Mouse (Mus musculus): ENCODE data around the gene Nt5dc1. TPM values are rescaled to one million over a fixed set of nuclear protein-coding genes. Genes with fewer than 3 reads are reported as not detected.
"Not testable (repeated sequence)": the region's sequence is repeated elsewhere in the genome, so short reads cannot be mapped to it uniquely, and the experiment has no call there.

Gene Nt5dc1
- polyA plus RNA-seq, 1 experiment from 2014 or later, result 10.1 TPM

GRCm38 (mm10) chr10:34271681-34272080 lies 146.7 kb downstream of the Nt5dc1 start:
- 68% methylated on average over 7 of the region's 7 CpGs for WGBS (ENCODE audit: insufficient replicate concordance)
- Histone ChIP-seq H3K9me3 (replicated peaks) (no peaks in the 10 kb centered on the region), H3K9ac (no peak overlapping the region), H3K4me3 (no peak overlapping the region), H3K36me3 (no peaks in the 10 kb centered on the region), H3K27ac (no peak overlapping the region), H3K4me1 (no peaks in the 10 kb centered on the region), H3K27me3 (replicated peaks) (no peaks in the 10 kb centered on the region), H3K4me2 (no peak overlapping the region)
- no peak for ATAC-seq

GRCm38 (mm10) chr10:34267312-34268070 lies 150.9 kb downstream of the Nt5dc1 start:
- WGBS (ENCODE audit: insufficient replicate concordance), result 61% methylated on average over 5 of the region's 5 CpGs
- Histone ChIP-seq H3K9ac (no peak overlapping the region), H3K4me1 (no peaks in the 10 kb centered on the region), H3K36me3 (no peaks in the 10 kb centered on the region), H3K27me3 (replicated peaks) (no peaks in the 10 kb centered on the region), H3K9me3 (replicated peaks) (no peaks in the 10 kb centered on the region), H3K27ac (no peak overlapping the region), H3K4me3 (no peak overlapping the region), H3K4me2 (no peak overlapping the region)
- no peak for ATAC-seq

GRCm38 (mm10) chr10:34265106-34265505 lies 153.2 kb downstream of the Nt5dc1 start:
- Histone ChIP-seq H3K4me1 (no peaks in the 10 kb centered on the region), H3K27me3 (replicated peaks) (no peaks in the 10 kb centered on the region), H3K9me3 (replicated peaks) (no peaks in the 10 kb centered on the region), H3K9ac (no peak overlapping the region), H3K4me2 (no peak overlapping the region), H3K27ac (no peak overlapping the region), H3K36me3 (no peaks in the 10 kb centered on the region), H3K4me3 (no peak overlapping the region)
- no peak for ATAC-seq
- 72% methylated on average over 4 of the region's 4 CpGs for WGBS (ENCODE audit: insufficient replicate concordance)

GRCm38 (mm10) chr10:34252833-34253232 lies 165.5 kb downstream of the Nt5dc1 start:
- 81% methylated on average over 9 of the region's 9 CpGs for WGBS (ENCODE audit: insufficient replicate concordance)
- H3K27ac ChIP-seq; ATAC-seq; H3K4me1 ChIP-seq; H3K9ac ChIP-seq; H3K4me2 ChIP-seq; H3K4me3 ChIP-seq; H3K27me3 ChIP-seq (replicated peaks); H3K36me3 ChIP-seq; H3K9me3 ChIP-seq (replicated peaks): not testable (repeated sequence)

GRCm38 (mm10) chr10:34249594-34249993 lies 168.8 kb downstream of the Nt5dc1 start:
- Histone ChIP-seq H3K4me2 (no peak overlapping the region), H3K9ac (no peak overlapping the region), H3K4me3 (no peak overlapping the region), H3K36me3 (no peaks in the 10 kb centered on the region), H3K4me1 (peaks cover 7% of the 10 kb centered on the region), H3K27ac (no peak overlapping the region), H3K27me3 (replicated peaks) (no peaks in the 10 kb centered on the region), H3K9me3 (replicated peaks) (no peaks in the 10 kb centered on the region)
- WGBS (ENCODE audit: insufficient replicate concordance), result 11% methylated on average over 2 of the region's 2 CpGs
- no peak for ATAC-seq

- no peak overlapping the region for H3K9ac ChIP-seq
- H3K27ac ChIP-seq, result no peak overlapping the region
- ATAC-seq, result no peak
- no peak overlapping the region for H3K4me3 ChIP-seq
- no peak overlapping the region for H3K4me2 ChIP-seq
- H3K36me3 ChIP-seq, result no peaks in the 10 kb centered on the region
- H3K27me3 ChIP-seq (replicated peaks), result no peaks in the 10 kb centered on the region
- no peaks in the 10 kb centered on the region for H3K9me3 ChIP-seq (replicated peaks)
- 56% methylated on average over 3 of the region's 3 CpGs for WGBS (ENCODE audit: insufficient replicate concordance)
- H3K4me1 ChIP-seq, result peaks cover 11% of the 10 kb centered on the region
Observed at GRCm38 (mm10) chr10:34247757-34248156, 170.6 kb downstream of the Nt5dc1 start.

GRCm38 (mm10) chr10:34246106-34246505 lies 172.2 kb downstream of the Nt5dc1 start:
- no peak for ATAC-seq
- H3K4me1 ChIP-seq, result peaks cover 11% of the 10 kb centered on the region
- H3K4me2 ChIP-seq, result no peak overlapping the region
- no peaks in the 10 kb centered on the region for H3K27me3 ChIP-seq (replicated peaks)
- no peaks in the 10 kb centered on the region for H3K36me3 ChIP-seq
- no peak overlapping the region for H3K9ac ChIP-seq
- 63% methylated on average over 2 of the region's 2 CpGs for WGBS (ENCODE audit: insufficient replicate concordance)
- no peak overlapping the region for H3K27ac ChIP-seq
- H3K9me3 ChIP-seq (replicated peaks), result no peaks in the 10 kb centered on the region
- H3K4me3 ChIP-seq, result no peak overlapping the region

GRCm38 (mm10) chr10:34244745-34245144 lies 173.6 kb downstream of the Nt5dc1 start:
- no peak overlapping the region for H3K27ac ChIP-seq
- H3K4me3 ChIP-seq, result no peak overlapping the region
- no peaks in the 10 kb centered on the region for H3K9me3 ChIP-seq (replicated peaks)
- H3K4me2 ChIP-seq, result no peak overlapping the region
- H3K27me3 ChIP-seq (replicated peaks), result no peaks in the 10 kb centered on the region
- H3K9ac ChIP-seq, result no peak overlapping the region
- WGBS (ENCODE audit: insufficient replicate concordance), result 70% methylated on average over 5 of the region's 5 CpGs
- no peaks in the 10 kb centered on the region for H3K36me3 ChIP-seq
- no peak for ATAC-seq
- H3K4me1 ChIP-seq, result peaks cover 14% of the 10 kb centered on the region

GRCm38 (mm10) chr10:34238536-34238935 lies 179.8 kb downstream of the Nt5dc1 start:
- H3K4me3 ChIP-seq, result no peak overlapping the region
- H3K36me3 ChIP-seq, result no peaks in the 10 kb centered on the region
- H3K9ac ChIP-seq, result no peak overlapping the region; the same call in 1 of the 2 replicates
- H3K27ac ChIP-seq, result peak overlapping the region; percentile 76
- H3K9me3 ChIP-seq (replicated peaks), result no peaks in the 10 kb centered on the region
- peak; percentile 97 for ATAC-seq
- no peaks in the 10 kb centered on the region for H3K27me3 ChIP-seq (replicated peaks)
- 35% methylated on average over 4 of the region's 4 CpGs for WGBS (ENCODE audit: insufficient replicate concordance)
- peaks cover 24% of the 10 kb centered on the region for H3K4me1 ChIP-seq
- H3K4me2 ChIP-seq, result peak overlapping the region; percentile 48

Other genes with a start within 250 kb of the Nt5dc1 start
- 10.1 and 10.8 TPM in 2 replicates for gene Dse, start 210.8 kb downstream of the Nt5dc1 start, polyA plus RNA-seq (2016; fragmentation: Nextera tagmentation; extraction: Ambion mirVana)
- gene Tspyl1, start 136.4 kb downstream of the Nt5dc1 start, polyA plus RNA-seq (2016; fragmentation: Nextera tagmentation; extraction: Ambion mirVana), result 40.3 and 40.9 TPM in 2 replicates
- gene Tspyl4, start 121.1 kb downstream of the Nt5dc1 start, polyA plus RNA-seq (2016; fragmentation: Nextera tagmentation; extraction: Ambion mirVana), result 1.5 and 2.1 TPM in 2 replicates
- 0.06 and 0.14 TPM in 2 replicates for gene Col10a1, start 28.6 kb downstream of the Nt5dc1 start, polyA plus RNA-seq (2016; fragmentation: Nextera tagmentation; extraction: Ambion mirVana)
- gene Frk, start 64.8 kb upstream of the Nt5dc1 start, polyA plus RNA-seq (2016; fragmentation: Nextera tagmentation; extraction: Ambion mirVana), result 1.6 TPM in 2 replicates

Data from liver, embryonic 12.5 days (tissue).